Mouse (Mus musculus): ENCODE data around the gene Fut1.

Gene Fut1

DNA sequence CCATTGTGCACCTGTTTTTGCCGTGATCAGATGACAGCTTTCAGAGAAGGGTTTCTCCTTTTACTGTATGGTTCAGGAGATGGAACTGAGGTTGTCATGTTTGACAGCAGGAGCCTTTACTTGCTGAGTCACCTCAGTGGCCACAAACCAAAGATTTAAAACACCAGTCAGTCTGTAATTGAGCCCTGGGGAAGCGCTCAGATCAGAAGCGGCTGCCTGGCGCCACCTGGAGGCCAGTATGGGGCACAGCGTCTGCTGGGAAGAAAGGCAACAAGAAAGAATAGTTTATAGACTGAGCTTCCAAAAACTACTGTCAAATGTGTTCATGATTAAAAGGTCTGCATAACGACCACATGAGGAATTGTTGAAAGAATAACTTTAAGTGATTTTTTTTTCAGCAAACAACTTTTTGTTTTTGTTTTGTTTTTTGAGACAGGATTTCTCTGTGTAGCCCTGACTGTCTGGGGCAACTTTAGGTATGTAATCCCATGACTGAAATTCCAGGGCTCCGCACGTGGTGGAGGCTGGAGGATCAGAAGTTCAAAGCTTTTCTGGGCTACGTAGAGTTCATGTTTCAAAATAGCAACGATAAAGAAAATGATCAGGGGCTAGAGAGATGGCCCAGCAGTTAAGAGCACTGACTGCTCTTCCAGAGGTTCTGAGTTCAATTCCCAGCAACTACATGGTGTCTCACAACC lies 23.8 kb upstream of the Fut1 start:
- no peak for TF ChIP-seq GATA4 (IDR thresholded peaks at IDR 0.05; ENCODE audit: insufficient replicate concordance, low read length)

DNA sequence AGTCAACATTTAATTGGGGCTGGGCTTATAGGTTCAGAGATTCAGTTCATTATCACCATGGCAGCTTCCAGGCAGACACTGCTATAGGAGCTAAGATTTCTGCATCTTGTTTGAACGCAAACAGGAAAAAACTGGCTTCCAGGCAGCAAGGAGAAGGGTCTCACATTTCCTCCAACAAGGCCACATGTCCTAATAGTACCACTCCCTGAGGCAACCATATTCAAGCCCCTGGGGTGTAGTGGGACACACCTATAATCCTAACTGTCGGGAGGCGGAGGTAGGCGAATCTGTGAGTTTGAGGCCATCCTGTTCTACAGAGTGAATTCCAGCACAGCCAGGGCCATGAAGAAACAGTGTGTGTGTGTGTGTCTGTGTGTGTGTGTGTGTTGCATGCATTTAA lies 21.9 kb upstream of the Fut1 start:
- no peak for TF ChIP-seq GATA4 (IDR thresholded peaks at IDR 0.05; ENCODE audit: insufficient replicate concordance, low read length)

DNA sequence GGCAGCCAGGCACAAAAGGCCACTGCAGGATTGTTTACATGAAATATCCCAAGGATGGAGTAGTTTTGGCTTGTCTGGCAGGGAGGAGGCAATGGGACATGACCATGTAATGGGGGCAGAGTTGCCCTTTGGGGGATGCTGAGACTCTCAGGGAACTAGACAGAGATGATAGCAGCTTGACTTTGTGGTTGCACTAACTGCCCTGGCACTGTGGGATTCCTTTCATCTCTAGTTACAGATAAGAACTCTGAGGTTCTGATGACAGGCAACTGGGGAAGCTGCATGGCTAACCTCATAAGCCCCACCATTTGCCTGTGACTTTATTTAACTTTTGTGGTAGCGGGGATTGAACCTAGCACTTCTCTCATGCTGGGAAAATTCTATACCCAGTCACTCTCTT lies 21.0 kb upstream of the Fut1 start:
- no peak for TF ChIP-seq GATA4 (IDR thresholded peaks at IDR 0.05; ENCODE audit: insufficient replicate concordance, low read length)

DNA sequence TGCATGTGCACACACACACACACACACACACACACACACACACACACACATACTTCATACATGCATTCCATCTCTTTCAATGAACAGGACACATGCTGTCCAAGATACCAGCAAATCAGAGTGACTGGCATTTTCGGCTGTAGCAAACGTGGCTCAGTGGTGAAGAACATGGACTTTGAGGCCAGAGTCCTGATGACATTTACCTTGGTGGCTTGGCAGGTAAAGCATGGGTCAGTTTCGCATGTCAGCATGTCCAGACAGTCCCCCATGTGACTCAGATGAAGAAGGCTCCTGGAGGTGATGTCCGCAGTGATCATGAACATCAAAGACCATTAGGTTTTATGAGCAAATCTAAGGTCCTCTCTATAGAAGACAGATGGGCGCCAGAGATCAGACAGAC lies 20.1 kb upstream of the Fut1 start:
- TF ChIP-seq GATA4 (IDR thresholded peaks at IDR 0.05; ENCODE audit: insufficient replicate concordance, low read length) = no peak

DNA sequence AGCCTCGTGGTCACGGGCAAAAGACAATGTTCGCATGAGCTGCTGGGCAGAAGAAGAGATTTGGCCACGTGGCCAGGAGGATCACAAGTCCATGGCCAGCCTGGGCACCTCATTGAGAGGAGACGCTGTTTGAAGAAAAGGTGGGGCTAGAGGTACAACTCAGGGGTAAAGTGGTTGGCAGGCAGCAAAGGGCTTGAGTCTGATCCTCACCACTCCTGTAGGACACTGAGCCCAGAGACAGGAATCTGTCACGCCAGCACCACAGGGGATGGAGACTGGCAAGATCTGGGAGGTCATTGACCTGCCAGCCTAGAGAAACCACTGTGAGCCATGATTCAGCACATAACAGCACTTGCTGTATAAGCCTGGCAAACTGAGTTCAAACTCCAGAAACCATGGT lies 19.6 kb upstream of the Fut1 start:
- TF ChIP-seq GATA4 (IDR thresholded peaks at IDR 0.05; ENCODE audit: insufficient replicate concordance, low read length) = no peak

DNA sequence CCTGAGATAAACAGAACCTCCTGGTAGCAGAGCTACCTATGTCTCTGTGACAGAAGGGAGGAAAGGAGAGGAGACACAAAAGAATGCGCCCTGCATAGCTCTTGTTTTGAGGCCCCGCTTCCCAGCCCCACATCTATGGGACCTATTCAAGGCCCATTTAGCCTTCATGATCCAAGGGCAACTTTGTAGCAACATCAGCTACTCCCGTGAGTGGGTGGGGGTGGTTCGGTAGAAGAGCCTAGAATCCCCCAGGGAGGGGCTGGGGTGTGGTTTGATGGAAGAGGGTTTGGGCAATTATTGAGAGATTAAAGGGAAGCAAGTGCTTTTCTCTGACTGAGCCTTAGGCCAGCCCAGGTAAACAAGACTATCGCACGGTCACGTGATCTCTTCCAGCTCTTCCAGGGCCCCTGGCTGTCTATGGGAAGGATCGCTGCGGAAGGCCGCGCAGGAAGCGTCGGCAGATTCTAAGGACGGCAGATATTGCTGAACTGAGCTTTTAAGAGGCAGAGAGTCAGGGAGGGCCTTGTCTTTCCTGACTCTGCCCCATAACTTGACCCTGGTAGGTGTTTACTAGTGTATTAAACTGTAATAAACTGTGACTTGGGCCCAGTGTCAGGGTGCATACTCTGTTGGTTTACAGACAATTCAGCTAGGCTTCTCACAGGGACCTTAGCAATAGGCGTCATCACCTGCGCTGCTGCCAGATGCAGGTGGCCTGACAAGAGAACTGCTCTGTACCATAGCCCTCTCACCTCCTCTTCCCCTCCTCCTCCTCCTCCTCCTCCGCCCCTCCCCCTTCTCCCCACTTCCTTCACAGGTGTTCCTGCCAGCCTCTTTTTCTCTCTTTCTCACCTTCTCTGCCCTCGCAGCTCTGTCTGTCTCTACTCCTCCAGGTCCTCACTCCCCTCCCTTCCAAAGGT lies 17.9 kb upstream of the Fut1 start:
- no peak for TF ChIP-seq GATA4 (IDR thresholded peaks at IDR 0.05; ENCODE audit: insufficient replicate concordance, low read length)

DNA sequence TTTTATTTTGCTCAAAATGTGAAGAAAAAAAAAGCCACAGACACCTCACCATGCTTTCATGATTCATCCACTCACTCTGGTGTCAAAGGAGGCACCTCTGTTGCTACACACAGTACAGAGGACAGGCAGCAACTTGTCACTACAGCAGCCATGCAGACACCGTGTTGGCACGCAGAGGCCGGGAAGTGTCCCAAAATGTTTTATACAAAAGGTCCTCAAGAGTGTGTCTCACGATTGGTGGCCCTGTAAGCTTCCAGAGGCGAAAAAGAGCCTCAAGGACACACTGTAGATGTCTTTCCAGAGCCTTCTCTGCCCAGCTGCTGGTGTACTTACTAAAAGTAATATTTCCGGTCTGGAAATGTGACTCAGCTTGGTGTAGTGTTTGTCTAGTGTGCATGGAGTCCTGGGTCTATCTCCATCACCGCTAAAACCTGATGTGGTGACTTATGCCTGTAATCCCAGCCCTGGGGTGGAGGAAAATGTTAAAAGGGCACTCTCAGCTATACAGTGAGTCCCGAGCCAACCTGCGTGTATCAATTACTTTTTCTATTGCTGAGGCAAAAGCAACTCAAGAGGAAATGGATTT lies 11.3 kb upstream of the Fut1 start:
- TF ChIP-seq GATA4 (IDR thresholded peaks at IDR 0.05; ENCODE audit: insufficient replicate concordance, low read length) = no peak

DNA sequence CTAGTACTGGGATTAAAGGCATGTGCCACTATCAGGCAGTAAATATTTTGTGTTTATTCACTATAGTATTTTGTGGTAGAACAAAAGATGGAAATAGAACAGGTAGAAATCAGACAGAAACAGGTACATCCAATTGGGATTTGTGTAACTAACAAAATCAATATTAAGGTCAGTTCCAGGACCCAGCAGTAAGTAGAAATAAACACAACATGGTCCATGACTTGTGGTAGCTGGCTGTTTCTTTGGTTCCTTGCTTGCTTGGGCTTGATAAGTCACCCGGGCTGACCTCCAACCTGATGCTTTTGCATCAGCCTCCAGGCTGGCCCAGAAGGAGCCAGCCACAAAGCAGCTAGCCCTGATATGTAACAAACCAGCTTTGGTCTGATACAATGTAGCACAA lies 7.6 kb upstream of the Fut1 start:
- no peak for TF ChIP-seq GATA4 (IDR thresholded peaks at IDR 0.05; ENCODE audit: insufficient replicate concordance, low read length)

DNA sequence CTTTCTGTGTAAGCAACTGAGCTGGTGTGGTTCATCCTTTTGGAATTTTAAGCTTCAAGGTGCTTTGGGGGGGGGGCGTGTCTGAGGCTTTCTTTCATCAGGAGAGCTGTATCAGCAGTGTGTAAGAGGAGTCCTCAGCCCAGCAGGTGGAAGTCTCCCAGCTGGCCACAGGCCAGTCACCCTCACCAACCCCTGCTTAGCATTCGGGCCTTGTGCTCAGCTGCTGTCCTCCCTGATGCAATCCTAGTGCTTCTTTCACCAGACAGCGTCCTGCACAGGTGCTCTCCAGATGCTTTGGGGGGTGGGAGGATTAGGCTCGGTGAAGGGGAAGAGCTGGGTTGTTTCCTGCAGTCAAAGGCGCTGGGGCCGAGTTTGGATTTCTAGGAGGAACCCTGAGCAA lies 812 bp upstream of the Fut1 start:
- no peak for TF ChIP-seq GATA4 (IDR thresholded peaks at IDR 0.05; ENCODE audit: insufficient replicate concordance, low read length)

DNA sequence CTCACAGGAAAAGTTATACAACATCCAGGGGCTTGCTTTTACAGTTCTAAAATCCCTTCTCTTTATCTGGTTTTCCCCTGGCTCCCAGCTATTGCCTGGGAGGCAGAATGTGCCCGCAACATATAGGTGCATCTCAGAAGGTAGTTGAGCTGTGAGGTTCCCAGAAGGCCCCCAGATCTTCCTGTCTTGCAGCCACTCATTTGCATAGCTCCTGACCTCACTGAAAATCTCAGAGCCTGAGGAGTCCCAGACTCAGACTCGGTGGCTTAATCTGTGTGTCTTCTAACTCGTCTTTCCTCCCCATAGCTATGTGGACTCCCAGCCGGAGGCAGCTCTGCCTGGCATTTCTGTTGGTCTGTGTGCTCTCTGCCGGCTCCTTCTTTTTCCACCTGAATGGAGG lies 1.2 kb downstream of the Fut1 start:
- no peak for TF ChIP-seq GATA4 (IDR thresholded peaks at IDR 0.05; ENCODE audit: insufficient replicate concordance, low read length)

DNA sequence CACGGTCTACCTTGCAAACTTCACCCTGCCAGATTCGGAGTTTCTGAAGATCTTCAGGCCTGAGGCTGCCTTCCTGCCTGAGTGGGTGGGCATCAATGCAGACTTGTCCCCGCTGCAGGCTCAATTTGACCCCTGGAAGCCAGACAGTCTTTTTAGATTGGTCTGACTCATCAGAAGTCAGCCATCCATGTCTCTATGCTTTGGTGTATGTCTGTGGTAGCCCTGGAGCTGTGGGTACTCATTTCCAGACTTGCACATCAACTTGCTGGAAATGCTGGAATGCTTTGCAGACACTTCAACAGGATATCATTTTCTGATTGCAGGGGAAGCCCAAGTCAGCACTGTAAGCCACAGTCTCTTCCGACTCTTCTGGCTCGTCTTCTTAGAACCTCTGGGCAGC lies 2.5 kb downstream of the Fut1 start:
- TF ChIP-seq GATA4 (IDR thresholded peaks at IDR 0.05; ENCODE audit: insufficient replicate concordance, low read length) = no peak

DNA sequence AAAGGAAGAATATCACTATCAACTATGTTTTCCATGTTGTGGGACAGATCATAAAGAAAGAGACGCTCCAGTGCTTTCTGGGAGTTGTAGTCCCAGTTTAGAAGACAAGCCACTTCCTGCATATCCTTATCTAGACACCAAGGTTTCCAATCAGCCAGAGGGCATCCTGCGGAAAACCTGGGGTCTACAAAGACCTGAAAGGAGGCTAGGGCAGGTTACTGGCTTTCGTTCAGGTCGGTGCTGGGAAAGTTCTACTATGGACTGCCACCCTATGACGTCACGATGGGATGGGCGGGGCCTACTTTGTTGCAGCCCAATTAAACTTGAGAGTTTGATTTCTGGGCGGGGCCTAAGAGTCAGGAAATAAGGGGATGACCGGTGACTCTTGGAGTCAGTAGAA lies 4.4 kb downstream of the Fut1 start, which contains the start of gene Izumo1:
Izumo1 (plus strand) TSS at position 369 of the 400 bp plus-strand sequence.
- peak; percentile 76; the same call in 1 of the 2 replicates for TF ChIP-seq GATA4 (IDR thresholded peaks at IDR 0.05; ENCODE audit: insufficient replicate concordance, low read length)

DNA sequence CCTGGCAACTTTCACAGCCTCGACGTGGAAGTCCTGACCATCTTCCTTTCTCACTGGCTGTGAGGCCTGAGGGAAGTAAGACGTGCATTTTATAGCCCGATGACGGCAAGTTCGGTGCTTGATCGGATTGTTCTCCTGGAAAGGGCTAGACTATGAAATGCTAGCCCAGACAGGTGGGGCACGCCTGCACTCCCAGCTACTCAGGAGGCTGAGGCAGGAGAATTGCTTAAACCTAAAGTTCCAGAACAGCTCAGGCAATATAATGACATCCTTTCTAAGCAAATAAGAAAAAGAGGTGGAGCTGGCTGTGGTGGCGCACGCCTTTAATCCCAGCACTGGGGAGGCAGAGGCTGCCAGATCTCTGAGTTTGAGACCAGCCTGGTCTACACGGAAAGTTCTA lies 6.4 kb downstream of the Fut1 start:
- TF ChIP-seq GATA4 (IDR thresholded peaks at IDR 0.05; ENCODE audit: insufficient replicate concordance, low read length) = no peak

DNA sequence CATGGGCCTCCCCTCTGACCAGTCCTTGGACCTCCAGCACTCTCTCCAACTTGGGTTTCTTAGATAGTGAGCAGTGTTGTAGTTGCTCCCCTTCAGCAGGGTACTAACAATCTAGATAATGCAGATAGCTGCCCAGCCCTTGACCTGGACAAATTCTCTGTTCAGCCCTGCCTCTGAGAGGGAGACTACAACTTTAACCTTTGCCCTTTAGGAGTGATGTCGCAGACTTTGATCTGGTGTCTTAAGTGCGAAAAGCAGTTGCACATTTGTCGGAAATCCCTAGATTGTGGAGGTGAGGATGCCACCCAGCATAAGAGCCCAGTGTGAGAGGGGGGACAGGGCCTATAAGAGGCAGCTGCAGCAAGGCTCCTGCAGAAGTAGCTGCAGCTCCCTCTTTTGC lies 7.6 kb downstream of the Fut1 start:
- no peak for TF ChIP-seq GATA4 (IDR thresholded peaks at IDR 0.05; ENCODE audit: insufficient replicate concordance, low read length)

DNA sequence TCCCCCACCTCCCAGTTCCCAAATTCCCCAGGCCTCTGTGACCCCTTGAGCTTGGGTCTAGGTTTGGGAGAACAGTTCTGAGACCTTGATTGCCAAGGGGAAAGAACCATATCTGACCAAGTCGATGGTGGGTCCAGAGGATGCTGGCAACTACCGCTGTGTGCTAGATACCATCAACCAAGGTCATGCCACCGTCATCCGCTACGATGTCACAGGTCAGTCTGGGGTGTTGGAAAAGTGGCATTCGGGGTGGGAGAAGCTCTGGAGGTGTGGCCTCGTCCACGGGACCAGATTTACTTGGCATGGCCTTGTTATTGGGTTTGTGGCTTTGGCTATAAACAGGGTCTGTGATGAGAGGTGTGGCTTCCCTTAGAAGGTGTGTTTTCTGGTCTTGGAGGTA lies 8.4 kb downstream of the Fut1 start:
- no peak for TF ChIP-seq GATA4 (IDR thresholded peaks at IDR 0.05; ENCODE audit: insufficient replicate concordance, low read length)

DNA sequence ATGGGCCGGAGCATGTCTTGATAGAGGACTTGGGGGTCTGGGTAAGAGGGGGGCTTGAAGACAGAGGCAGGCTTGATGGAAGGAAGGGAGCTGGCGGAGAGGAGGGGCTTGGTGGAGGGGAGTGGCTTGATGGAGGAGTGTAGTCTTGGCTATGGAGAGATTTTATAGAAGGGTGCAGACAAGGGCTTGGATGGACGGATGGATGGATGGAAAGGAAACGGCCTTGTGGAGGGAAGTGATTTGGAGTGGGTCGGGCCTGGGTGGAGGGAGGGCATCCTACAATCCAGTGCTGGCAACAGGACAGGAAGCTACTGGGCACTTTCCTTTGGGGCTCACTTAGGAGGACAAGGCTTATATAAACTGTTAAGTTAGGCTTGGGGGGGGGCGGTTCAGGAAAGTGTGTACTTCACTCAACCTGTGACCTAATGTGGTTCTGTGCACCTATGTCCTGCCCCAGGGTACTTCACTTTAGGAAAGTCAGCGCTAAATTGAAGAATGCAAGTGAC lies 9.5 kb downstream of the Fut1 start:
- no peak for TF ChIP-seq GATA4 (IDR thresholded peaks at IDR 0.05; ENCODE audit: insufficient replicate concordance, low read length)
